Mouse (Mus musculus) left cerebral cortex, postnatal 14 days (tissue): ENCODE measurements around the gene Mtss1l. TPM values are rescaled to one million over a fixed set of nuclear protein-coding genes. Genes with fewer than 3 reads are reported as not detected.
"Not testable (repeated sequence)": the region's sequence is repeated elsewhere in the genome, so short reads cannot be mapped to it uniquely, and the experiment has no call there.

Source experiments
- DNase-seq, 2 experiments: peaks; one replicate each; pipeline ENCODE4 v3.0.0; 2021 to 2022; ENCODE audit warnings: low spot score in 2 of 2, mixed read lengths in 1 of 2
- intact Hi-C: fragments of 180-260 bp; cut with DNase I; formaldehyde crosslinking; loops from one replicate; pipeline ENCODE4 v1.15.1; 2025
- total RNA-seq, 2 experiments: library from RNA; stranded (reverse); gene quantifications; 2 replicates each; pipeline ENCODE4 v1.2.3; 2021

Mtss1l gene
- total RNA-seq, 2 experiments from 2014 or later = 184 to 221 TPM

DNA sequence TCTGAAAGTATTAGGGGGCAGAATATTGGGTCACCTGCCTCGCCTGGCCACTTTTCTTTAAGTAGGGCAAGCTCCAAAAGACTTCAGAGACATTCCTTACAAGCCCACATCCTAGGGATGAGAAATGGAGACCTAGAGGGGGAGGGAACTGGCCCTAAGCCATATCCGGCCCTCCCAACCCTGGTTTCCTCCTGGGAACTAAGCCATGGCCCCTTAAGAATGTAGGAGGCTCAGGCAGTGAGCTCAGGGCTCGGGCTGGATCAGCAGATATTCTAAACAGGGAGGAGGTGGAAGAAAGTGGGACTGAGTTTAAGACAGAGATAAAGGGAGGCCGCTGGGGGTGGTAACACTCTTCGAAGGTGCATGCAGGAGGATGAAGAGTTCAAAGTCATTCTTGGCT lies 39.9 kb downstream of the Mtss1l start:
- intact Hi-C loops = no loop called here
- no peak for DNase-seq

DNA sequence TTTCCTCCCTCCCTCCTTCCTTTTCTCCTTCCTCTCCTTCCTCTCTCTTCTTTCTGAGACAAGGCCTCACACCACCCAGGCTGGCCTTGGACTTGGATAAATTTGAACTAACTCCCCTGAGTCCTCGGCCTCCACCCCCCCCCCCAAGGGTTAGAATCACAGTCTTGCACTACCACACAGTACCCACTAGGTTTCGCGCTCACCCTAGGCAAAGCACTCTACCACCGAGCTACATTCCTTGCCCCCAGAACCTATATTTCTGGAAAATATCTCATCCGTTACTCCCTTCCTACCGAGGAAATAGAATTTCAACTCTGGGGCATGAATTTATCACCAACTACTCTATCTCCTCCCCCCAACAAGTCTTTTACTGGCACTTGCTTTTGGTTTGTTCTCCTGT lies 40.7 kb downstream of the Mtss1l start:
- DNase-seq = no peak
- intact Hi-C loops = no loop called here

DNA sequence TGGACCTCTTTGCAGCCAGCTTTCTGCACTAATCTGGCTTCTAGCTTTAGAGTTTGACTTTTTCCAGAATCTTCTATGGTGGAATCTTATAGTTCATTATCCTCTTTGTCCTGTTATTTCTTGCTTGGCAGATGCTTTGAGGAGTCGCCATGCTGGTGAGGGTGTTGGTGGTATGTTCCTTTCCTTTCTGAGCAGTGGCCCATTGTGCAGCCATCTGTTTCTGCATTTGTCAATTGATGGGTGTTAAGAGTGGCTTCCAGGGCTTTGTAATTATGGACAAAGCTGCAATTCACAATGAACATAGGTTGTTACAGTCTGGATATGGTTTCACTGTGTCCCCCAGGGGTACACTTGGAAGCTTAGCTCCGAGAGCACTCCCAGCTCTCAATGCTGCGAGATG lies 43.4 kb downstream of the Mtss1l start:
- DNase-seq = no peak
- intact Hi-C loops = no loop called here

DNA sequence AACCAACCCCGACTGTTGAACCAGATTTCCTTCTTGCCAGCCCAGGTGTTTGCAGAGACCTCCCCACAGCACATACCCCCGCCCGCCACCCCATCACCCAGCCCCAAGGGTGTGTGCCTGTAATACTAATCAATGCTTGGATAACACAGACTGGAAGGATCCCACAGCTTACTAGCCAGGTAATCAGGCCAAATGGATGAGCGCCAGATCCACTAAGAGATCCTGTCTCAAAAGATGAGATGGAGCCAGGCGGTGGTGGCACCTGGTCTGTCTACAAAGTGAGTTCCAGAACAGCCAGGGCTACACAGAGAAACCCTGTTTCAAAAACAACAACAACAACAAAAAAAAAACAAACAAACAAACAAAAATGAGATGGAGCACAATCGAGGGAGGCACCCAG lies 46.0 kb downstream of the Mtss1l start:
- intact Hi-C loops = no loop called here
- DNase-seq = no peak

DNA sequence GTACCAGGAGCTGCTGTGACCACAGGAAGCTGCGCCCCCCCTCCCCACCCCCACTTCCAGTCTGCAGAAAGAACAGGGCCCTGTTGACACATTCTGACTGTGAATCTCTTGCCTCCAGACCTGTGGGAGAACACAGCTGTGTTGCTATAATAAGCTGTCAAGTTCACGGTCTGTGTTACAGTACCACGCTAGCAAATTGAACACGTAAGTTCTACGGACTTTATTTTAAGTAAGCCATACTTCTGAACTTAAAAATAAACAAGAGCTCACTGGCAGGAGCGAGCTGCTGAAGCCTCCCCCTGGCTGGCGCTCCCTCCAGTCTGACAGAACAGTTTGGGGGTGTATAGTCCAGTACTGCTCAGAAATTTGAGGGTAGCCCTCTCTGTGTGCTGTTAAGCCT lies 51.2 kb downstream of the Mtss1l start:
- DNase-seq = peak in 1 of 2 experiments; percentile 65

DNA sequence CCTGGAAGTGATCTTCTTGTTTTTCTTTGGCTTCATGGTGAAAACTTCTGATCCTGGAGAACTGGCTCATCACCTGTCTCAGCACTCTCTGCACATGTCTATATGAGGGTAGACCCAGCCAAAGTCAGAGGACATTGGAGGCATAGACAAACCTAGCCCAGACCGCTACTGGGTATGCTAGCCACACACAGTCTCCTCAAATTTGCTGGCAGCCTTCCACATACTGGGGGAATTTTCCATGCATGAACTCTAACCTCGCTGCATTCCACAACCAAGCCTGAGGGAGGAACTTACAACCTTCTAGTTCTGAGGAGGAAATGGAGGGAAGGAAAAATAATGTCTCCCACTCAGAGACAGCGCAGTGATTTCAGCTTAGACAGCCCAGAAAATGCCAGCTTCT lies 52.8 kb downstream of the Mtss1l start:
- DNase-seq = no peak
- intact Hi-C loops = no loop called here

More for the DNA sequence above, 51.2 kb downstream of the Mtss1l start:
- intact Hi-C loops = loop anchor here (2.0 kb wide), 1 partner anchor 18 kb away; no protein-coding TSS in a partner anchor

DNA sequence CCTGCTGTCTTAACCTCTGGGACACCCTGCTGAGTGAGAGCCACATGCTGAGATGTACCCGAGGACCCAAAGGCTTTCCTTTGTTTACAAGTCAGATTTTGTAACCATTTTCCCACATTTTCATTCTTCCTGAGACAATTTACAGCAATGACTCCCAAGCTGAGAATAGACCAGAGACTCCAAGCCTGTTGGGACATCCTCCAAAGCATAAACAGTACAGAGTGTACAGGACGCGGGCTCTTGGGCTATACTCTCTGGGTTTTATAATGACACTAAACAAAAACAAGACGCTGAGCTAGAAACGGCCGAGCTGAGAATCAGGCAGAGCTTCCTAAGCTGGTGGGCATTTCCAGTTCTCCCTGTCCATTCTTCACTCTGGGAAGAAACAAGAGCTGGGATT lies 53.4 kb downstream of the Mtss1l start:
- intact Hi-C loops = no loop called here
- no peak for DNase-seq

DNA sequence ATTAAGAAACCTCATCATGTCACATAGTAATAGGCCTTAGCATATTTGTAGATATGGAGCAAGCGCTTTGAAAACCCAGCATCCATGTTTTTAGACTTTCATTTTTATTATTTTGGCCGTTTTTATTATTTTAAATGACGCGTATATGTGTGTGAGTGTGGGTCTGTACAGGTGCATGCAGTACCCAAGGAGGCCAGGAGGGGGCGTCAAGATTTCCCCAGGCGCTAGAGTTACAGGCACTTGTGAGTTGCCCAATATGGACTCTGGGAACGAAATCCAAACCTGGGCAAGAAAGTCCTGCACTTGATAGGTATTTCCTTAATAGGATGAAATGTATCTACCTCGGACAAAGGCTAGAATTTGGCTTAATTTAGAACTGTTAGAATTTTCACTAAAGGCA lies 54.0 kb downstream of the Mtss1l start:
- DNase-seq = no peak
- intact Hi-C loops = no loop called here

DNA sequence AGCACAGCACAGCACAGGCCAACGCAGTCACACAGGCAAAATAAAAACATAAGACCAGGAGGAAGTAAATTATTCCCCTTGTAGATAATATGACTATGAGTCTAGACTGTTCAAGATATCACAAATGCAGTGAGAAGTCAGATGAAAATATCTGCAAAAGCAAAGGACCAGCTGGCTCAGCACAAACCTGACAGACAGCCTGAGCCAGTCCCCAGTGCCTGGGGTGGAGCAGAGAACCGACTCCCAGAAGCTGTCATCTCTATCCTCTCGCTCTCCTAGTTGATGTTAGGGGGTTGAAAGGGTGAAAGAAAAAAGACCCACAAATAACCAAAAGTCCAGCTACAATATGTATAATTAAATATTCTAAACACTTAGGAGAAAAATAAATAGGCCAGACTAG lies 54.4 kb downstream of the Mtss1l start:
- no peak for DNase-seq
- intact Hi-C loops = no loop called here

DNA sequence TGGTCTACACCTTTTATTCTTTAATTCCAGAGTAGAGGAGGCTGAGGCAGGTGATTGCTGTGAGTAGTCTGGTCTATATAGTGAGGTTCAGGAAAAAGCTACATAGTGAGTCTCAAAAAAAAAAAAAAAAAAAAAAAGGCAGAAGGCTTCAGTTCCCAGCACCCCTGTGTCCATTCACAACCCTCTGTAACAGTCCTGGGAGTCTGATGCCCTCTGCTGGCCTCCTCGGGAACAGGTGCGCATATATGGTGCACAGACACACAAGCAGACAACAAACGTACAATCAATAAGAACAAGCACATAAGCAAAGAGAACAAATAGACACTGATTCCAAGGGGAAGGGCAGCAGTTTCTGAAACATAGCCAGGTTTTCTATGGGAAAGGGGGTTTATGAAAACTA lies 55.1 kb downstream of the Mtss1l start:
- intact Hi-C loops = no loop called here
- DNase-seq = no peak

DNA sequence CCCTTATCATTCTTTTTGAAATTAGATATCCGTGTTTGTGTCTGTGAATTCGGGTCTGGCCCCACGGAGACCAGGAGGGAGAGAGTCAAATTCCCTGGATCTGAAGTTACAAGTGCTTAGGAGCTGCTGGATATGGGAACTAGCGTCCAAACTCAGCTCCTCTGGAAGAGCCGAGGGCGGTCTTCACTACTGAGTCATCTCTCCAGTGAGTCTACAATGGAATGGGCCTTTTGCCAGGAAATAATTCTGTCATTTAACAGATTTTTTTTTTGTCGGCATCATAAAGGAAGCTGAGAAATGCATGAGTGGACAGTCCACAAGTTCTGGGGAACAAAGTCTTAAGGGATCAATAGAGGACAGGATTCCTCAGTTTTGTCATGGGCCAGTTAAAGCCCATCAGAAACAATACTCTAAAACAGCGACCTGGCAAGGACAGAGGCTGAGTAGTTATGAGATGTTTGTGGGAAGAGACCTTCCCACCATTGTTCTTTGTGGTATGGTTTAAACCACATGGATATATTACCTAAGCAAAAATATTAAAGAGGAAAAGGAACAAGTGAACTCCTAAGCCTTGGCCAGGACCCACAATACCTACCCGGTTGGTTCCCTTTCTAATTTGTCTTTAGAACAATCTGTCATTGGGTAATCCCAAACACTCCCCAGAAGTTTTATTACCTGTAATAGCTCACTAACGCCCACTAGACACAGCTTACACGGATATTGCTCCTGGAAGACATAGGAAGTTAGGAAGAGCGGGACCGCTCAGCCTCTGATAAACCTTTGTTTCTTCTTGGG lies 58.8 kb downstream of the Mtss1l start:
- no peak for DNase-seq
- intact Hi-C loops = no loop called here

DNA sequence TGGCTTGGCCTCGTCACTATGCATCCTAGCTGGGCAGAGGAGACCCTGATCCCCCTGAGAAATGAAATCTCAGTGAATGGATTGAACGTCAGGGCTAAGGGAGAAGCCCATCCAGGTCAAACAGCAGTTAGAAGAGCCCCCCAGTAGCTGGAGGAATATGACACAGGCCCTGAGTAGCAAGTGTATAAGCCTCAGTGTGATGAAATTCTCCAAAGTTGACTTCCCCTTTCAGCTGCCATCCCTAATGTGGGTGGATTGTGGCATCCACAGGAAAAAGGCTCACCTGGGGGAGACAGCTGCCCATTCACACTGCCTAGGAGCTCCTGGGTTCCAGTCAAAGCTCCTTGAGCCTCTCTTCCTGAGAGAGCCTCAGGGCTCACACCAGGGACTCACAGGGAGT lies 64.1 kb downstream of the Mtss1l start:
- intact Hi-C loops = no loop called here

DNA sequence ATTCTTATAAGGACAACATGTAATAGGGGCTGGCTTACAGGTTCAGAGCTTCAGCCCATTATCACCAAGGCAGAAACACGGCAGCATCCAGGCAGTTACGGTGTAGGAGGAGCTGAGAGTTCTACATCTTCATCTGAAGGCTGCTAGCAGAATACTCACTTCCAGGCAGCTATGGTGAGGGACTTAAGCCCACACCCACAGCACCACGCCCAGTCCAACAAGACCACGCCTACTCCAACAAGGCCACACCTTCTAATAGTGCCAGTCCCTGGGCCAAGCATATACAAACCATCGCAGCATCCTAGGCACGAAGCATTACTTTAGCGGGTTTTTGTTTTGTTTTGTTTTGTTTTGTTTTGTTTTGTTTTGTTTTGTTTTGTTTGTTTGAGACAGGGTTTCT lies 65.2 kb downstream of the Mtss1l start:
- DNase-seq, intact Hi-C loops: not testable (repeated sequence)

More for the DNA sequence above, 64.1 kb downstream of the Mtss1l start:
- no peak for DNase-seq

DNA sequence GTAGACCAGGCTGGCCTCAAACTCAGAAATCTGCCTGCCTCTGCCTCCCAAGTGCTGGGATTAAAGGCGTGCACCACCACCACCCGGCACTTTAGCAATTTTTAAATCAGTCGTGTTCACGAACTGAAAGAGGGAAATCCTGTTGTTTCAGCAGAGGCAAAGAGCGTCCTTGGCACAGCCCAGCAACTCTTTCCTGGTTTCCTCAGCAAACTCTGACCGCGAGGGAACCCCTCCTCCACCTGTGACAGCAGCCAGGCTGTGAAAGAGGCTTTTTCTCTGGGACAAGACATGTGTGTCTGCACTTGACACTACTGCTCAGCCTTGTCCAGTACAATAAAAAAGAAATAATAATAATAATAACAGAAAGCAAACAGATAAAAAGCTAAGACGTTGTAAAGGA lies 65.7 kb downstream of the Mtss1l start:
- intact Hi-C loops = no loop called here
- DNase-seq = no peak

DNA sequence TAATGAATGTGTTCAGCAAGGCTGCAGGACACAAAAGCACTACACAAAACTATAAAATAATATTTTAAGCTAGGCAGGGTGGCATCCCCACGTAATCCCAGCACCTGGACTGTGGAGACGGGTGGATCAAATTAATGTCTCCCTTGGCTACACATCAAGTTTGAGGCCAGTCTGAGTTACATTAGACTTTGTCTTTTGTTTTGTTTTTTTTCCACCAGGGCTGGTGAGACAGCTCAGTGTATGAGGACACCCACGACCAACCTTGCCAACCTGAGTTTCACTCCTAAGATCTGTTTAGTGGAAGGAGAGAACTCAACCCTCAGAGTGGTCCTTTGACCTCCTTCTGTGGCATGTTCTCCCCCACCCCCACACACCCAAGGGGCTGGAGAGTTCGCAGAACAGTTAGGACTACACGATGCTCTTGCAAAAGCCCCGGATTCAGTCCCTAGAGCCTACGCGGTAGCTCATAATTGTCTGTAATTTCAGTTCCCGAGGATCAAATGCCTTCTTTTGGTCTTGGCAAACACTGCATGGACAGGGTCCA lies 66.2 kb downstream of the Mtss1l start:
- intact Hi-C loops = no loop called here
- no peak for DNase-seq

DNA sequence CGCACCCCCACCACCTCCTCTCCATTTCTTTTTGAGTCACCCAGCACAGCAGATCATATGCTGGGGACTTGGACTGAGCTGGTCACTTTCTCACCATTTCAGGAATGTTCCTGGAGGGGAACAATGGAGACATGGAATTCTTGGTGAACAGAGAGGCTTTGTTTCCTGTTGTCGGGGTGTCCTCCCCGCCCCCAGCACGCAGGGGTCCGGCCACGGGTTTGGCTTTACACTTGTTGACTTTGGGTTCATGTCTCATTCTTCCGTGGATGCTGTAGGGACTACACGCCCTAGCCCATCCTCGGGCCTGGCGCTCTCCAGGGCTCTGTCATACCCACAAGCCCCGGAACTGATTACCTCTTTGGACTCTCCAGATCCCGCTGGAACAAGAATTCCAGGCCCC lies 67.7 kb downstream of the Mtss1l start:
- no peak for DNase-seq
- intact Hi-C loops = no loop called here

DNA sequence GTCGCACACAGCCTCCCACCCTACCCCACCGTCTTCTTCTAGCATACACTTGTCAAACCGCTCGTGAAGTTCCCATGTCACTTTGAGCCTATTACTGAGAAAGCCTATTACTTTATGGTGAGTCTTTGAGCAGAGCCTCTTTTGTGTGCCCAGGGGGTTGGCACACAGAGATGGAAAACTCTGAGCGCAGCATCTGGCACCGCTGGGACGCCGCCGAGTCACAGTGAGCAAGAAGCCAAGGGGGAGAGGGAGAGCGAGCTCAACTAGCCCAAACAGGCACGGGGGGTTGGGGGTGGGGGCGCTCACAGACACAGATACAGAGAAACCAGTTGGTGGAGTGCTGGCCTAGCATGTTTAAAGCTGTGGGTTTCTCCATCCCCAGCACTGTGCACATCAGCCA lies 68.3 kb downstream of the Mtss1l start:
- DNase-seq = no peak
- intact Hi-C loops = no loop called here

DNA sequence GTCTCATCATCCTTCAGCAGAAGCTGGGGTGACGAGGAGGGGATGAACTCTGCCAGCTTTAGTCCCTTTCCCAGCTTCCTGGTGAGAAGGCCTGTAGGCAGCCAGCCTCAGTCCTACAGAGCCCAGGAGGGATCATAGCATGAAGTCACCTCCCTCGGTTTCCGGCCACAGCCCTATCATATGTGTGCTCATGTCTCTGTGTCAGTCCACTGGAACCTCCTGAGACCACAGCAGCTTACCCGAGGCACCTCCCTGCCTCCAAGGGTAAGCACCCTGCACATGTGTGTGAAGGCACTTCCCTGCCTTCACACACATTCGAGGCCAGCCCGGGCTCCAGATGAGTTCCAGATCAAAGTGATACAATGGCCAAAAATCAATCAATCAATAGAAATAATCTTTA lies 69.0 kb downstream of the Mtss1l start:
- no peak for DNase-seq
- intact Hi-C loops = no loop called here
